Mouse (Mus musculus) embryonic facial prominence, embryonic 15.5 days (tissue): Measurements from ENCODE around the gene Usp10. TPM values are rescaled to one million over a fixed set of nuclear protein-coding genes. Genes with fewer than 3 reads are reported as not detected.
A peak's percentile ranks its signal among the peaks of the same experiment; 100 is the strongest.

Source experiments
- ATAC-seq: fragments of 200-750 bp; cut with Nextera tagmentation; 2 replicates; pipeline ENCODE4 v1.8.0; 2017; ENCODE audit warnings: low read depth, moderate TSS enrichment; ENCODE audit not compliant: insufficient number of reproducible peaks, low FRiP score, low TSS enrichment
- H3K27ac ChIP-seq: fragments of 300-500 bp; sonication (generic); replicated peaks from 2 replicates; pipeline ENCODE4 v1.5.1; 2015; ENCODE audit warnings: mild to moderate bottlenecking, inconsistent platforms
- H3K27me3 ChIP-seq: fragments of 300-500 bp; sonication (generic); 2 replicates; pipeline ENCODE4 v1.6.1; 2015; ENCODE audit warnings: inconsistent platforms
- H3K36me3 ChIP-seq: fragments of 300-500 bp; sonication (generic); 2 replicates; pipeline ENCODE4 v1.6.1; 2015; ENCODE audit warnings: mild to moderate bottlenecking, inconsistent platforms
- H3K4me1 ChIP-seq: fragments of 300-500 bp; sonication (generic); 2 replicates; pipeline ENCODE4 v1.6.1; 2015; ENCODE audit warnings: inconsistent platforms
- H3K4me2 ChIP-seq: fragments of 300-500 bp; sonication (generic); replicated peaks from 2 replicates; pipeline ENCODE4 v1.6.1; 2015; ENCODE audit warnings: mild to moderate bottlenecking, inconsistent platforms
- H3K4me3 ChIP-seq: fragments of 300-500 bp; sonication (generic); replicated peaks from 2 replicates; pipeline ENCODE4 v1.5.1; 2015; ENCODE audit warnings: mild to moderate bottlenecking, inconsistent platforms
- H3K9ac ChIP-seq: fragments of 300-500 bp; sonication (generic); 2 replicates; pipeline ENCODE4 v1.6.1; 2015; ENCODE audit warnings: inconsistent platforms
- H3K9me3 ChIP-seq: fragments of 300-500 bp; sonication (generic); replicated peaks from 2 replicates; pipeline ENCODE4 v1.6.1; 2016; ENCODE audit warnings: inconsistent platforms
- WGBS: fragments of 180-500 bp; shearing (Covaris S2); methylation state at CpG from one replicate; pipeline ENCODE4 v1.1.7; 2015; 5-methylcytosine and 5-hydroxymethylcytosine counted together
- polyA plus RNA-seq: library from polyadenylated mRNA; unstranded; fragments of >200 nt; fragmentation: Nextera tagmentation; extraction: Ambion mirVana; gene quantifications from 2 replicates; pipeline ENCODE4 v1.2.1, GENCODE M21; 2015

Gene Usp10
- polyA plus RNA-seq, 1 experiment from 2014 or later = 111 TPM

DNA sequence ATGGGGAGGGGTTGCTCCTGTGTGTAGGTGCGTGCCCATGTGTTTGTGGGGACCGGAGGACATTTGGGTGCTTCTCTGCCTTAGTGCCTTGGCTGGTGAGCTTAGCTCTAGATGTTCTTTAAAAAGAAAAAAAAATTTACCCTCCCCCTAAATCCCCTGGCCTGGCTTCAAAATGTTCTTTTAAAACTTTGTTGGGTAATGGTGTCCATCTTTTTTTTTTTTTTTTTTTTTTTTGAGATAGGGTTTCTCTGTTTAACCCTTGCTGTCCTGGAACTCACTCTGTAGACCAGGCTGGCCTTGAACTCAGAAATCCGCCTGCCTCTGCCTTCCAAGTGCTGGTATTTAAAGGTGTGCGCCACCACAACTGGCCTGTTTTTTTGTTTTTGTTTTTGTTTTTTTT is 5.1 kb downstream of the Usp10 start:
- H3K36me3 ChIP-seq = no peaks in the 10 kb centered on the region
- no peak overlapping the region for H3K27ac ChIP-seq
- no peak overlapping the region for H3K9ac ChIP-seq
- H3K27me3 ChIP-seq = no peaks in the 10 kb centered on the region
- H3K9me3 ChIP-seq = no peaks in the 10 kb centered on the region
- no peak overlapping the region for H3K4me3 ChIP-seq
- no peak for ATAC-seq
- H3K4me1 ChIP-seq = peaks cover 51% of the 10 kb centered on the region
- H3K4me2 ChIP-seq = no peak overlapping the region
- WGBS = 83% methylated on average over 4 of the region's 4 CpGs

GRCm38 (mm10) chr8:119916237-119916892 is 6.2 kb downstream of the Usp10 start:
- ATAC-seq = no peak
- no peak overlapping the region for H3K9ac ChIP-seq
- no peaks in the 10 kb centered on the region for H3K27me3 ChIP-seq
- no peak overlapping the region for H3K4me2 ChIP-seq
- WGBS = 72% methylated on average over 16 of the region's 16 CpGs
- H3K9me3 ChIP-seq = no peaks in the 10 kb centered on the region
- H3K27ac ChIP-seq = no peak overlapping the region
- no peak overlapping the region for H3K4me3 ChIP-seq
- peaks cover 51% of the 10 kb centered on the region for H3K4me1 ChIP-seq
- H3K36me3 ChIP-seq = no peaks in the 10 kb centered on the region

- H3K4me3 ChIP-seq = no peak overlapping the region
- H3K9ac ChIP-seq = no peak overlapping the region
- no peak for ATAC-seq
- no peaks in the 10 kb centered on the region for H3K9me3 ChIP-seq
- H3K4me1 ChIP-seq = peaks cover 47% of the 10 kb centered on the region
- H3K4me2 ChIP-seq = no peak overlapping the region
- WGBS = 85% methylated on average over 3 of the region's 3 CpGs
- no peaks in the 10 kb centered on the region for H3K27me3 ChIP-seq
- H3K27ac ChIP-seq = no peak overlapping the region
- H3K36me3 ChIP-seq = no peaks in the 10 kb centered on the region
Observed at GRCm38 (mm10) chr8:119917415-119917814, 7.3 kb downstream of the Usp10 start.

GRCm38 (mm10) chr8:119918155-119918567 is 8.0 kb downstream of the Usp10 start:
- H3K9ac ChIP-seq = no peak overlapping the region
- H3K27ac ChIP-seq = no peak overlapping the region
- H3K36me3 ChIP-seq = no peaks in the 10 kb centered on the region
- ATAC-seq = no peak
- peaks cover 41% of the 10 kb centered on the region for H3K4me1 ChIP-seq
- H3K9me3 ChIP-seq = no peaks in the 10 kb centered on the region
- no peaks in the 10 kb centered on the region for H3K27me3 ChIP-seq
- WGBS = 52% methylated on average over 1 of the region's 1 CpGs
- no peak overlapping the region for H3K4me3 ChIP-seq
- H3K4me2 ChIP-seq = no peak overlapping the region

DNA sequence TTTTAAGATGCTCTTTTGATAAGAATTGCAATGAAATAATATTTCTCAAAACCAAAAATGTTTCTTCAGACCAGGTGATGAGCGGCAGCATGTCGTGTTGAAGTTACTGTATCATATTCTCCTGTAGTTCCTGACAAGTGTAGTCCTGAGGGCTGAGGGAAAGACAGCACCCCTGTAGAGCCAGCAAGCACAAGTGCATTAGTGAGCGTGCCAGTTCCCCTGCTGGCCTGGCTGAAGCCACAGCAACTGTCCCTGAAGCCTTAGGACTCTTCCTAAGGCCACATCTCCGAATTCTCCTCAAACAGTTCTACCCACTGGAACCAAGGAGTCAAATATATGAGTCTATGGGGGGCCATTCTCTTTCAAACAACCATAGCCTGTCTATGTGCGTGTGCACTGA is 13.1 kb downstream of the Usp10 start:
- H3K9ac ChIP-seq = no peak overlapping the region
- ATAC-seq = no peak

GRCm38 (mm10) chr8:119925428-119925827 is 15.3 kb downstream of the Usp10 start:
- no peak overlapping the region for H3K27ac ChIP-seq
- H3K36me3 ChIP-seq = no peaks in the 10 kb centered on the region
- WGBS = 88% methylated on average over 4 of the region's 4 CpGs
- no peak overlapping the region for H3K4me2 ChIP-seq
- no peaks in the 10 kb centered on the region for H3K9me3 ChIP-seq
- 0 out of 2 replicates have a peak, but pooled peaks cover 9% of the 10 kb centered on the region for H3K4me1 ChIP-seq
- H3K4me3 ChIP-seq = no peak overlapping the region
- no peaks in the 10 kb centered on the region for H3K27me3 ChIP-seq
- ATAC-seq = no peak
- no peak overlapping the region for H3K9ac ChIP-seq

More for the DNA sequence above, 13.1 kb downstream of the Usp10 start:
- no peaks in the 10 kb centered on the region for H3K36me3 ChIP-seq
- H3K9me3 ChIP-seq = no peaks in the 10 kb centered on the region
- H3K4me3 ChIP-seq = no peak overlapping the region
- H3K27me3 ChIP-seq = no peaks in the 10 kb centered on the region
- H3K4me2 ChIP-seq = no peak overlapping the region
- H3K4me1 ChIP-seq = 0 out of 2 replicates have a peak, but pooled peaks cover 9% of the 10 kb centered on the region
- H3K27ac ChIP-seq = no peak overlapping the region
- WGBS = 82% methylated on average over 5 of the region's 5 CpGs

- no peak overlapping the region for H3K9ac ChIP-seq
- 74% methylated on average over 2 of the region's 2 CpGs for WGBS
- no peak overlapping the region for H3K4me3 ChIP-seq
- H3K27ac ChIP-seq = no peak overlapping the region
- H3K4me1 ChIP-seq = 0 out of 2 replicates have a peak, but pooled peaks cover 9% of the 10 kb centered on the region
- H3K9me3 ChIP-seq = no peaks in the 10 kb centered on the region
- no peaks in the 10 kb centered on the region for H3K27me3 ChIP-seq
- ATAC-seq = no peak
- no peaks in the 10 kb centered on the region for H3K36me3 ChIP-seq
- no peak overlapping the region for H3K4me2 ChIP-seq
Observed at GRCm38 (mm10) chr8:119926474-119926873, 16.3 kb downstream of the Usp10 start.

GRCm38 (mm10) chr8:119927422-119928092 is 17.4 kb downstream of the Usp10 start:
- 0 out of 2 replicates have a peak, but pooled peaks have one; percentile 58 for ATAC-seq
- H3K4me1 ChIP-seq = 0 out of 2 replicates have a peak, but pooled peaks cover 5% of the 10 kb centered on the region
- 52% methylated on average over 6 of the region's 6 CpGs for WGBS
- H3K4me3 ChIP-seq = no peak overlapping the region
- no peak overlapping the region for H3K4me2 ChIP-seq
- peaks cover 7% of the 10 kb centered on the region; the same call in 1 of the 2 replicates for H3K36me3 ChIP-seq
- no peak overlapping the region for H3K27ac ChIP-seq
- no peak overlapping the region for H3K9ac ChIP-seq
- no peaks in the 10 kb centered on the region for H3K9me3 ChIP-seq
- H3K27me3 ChIP-seq = no peaks in the 10 kb centered on the region

GRCm38 (mm10) chr8:119931317-119931716 is 21.2 kb downstream of the Usp10 start:
- 76% methylated on average over 4 of the region's 4 CpGs for WGBS
- no peaks in the 10 kb centered on the region for H3K27me3 ChIP-seq

DNA sequence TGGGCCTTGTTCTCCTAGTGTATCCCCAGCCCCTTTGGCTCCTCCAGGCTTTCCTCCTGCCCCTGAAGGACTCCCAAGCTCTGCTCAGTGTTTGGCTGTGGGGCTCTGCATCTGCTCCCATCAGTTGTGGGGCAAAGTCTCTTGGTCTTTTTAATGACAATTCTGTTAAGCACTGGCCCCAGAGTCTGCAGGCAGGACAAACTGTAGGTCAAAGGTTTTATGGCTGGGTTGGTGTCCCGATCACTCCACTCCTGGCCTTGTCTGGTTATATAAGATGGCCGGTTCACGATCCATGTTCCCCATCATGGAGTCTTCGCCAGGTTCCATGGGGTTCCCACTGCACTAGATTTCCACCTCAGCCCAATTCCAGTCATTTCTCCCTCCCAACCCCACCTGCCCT is 23.5 kb downstream of the Usp10 start:
- Histone ChIP-seq H3K36me3 (peaks cover 47% of the 10 kb centered on the region), H3K9ac (no peak overlapping the region), H3K27ac (no peak overlapping the region), H3K9me3 (no peaks in the 10 kb centered on the region), H3K4me3 (no peak overlapping the region), H3K27me3 (no peaks in the 10 kb centered on the region), H3K4me1 (no peaks in the 10 kb centered on the region), H3K4me2 (no peak overlapping the region)
- 99% methylated on average over 4 of the region's 4 CpGs for WGBS
- no peak for ATAC-seq

More at GRCm38 (mm10) chr8:119931317-119931716, 21.2 kb downstream of the Usp10 start:
- Histone ChIP-seq H3K36me3 (peaks cover 33% of the 10 kb centered on the region; the same call in 1 of the 2 replicates), H3K9ac (no peak overlapping the region), H3K4me1 (0 out of 2 replicates have a peak, but pooled peaks cover 5% of the 10 kb centered on the region), H3K4me2 (no peak overlapping the region), H3K27ac (no peak overlapping the region), H3K4me3 (no peak overlapping the region), H3K9me3 (no peaks in the 10 kb centered on the region)
- no peak for ATAC-seq

DNA sequence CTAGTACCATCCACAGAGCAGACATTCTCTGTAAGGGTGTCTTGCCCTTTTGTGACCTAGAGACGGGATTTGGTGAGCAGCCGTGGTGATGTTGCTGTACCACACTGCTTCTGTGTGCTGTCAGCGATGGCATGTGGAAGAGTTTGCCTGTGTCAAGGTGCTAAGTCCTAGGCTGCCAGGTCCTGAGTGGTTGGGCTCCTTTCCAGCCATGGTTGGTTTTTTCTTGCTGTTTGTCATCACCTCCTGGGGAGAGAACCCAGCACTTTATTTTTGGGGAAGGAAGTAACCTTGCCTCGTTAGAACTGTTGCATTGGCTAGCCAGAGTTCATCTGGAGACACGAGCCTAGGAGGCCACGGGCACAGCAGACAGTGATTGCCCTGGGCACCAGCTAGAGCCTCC is 25.4 kb downstream of the Usp10 start:
- ATAC-seq = no peak
- H3K9ac ChIP-seq = no peak overlapping the region
- no peaks in the 10 kb centered on the region for H3K27me3 ChIP-seq
- no peaks in the 10 kb centered on the region for H3K4me1 ChIP-seq
- WGBS = 71% methylated on average over 6 of the region's 6 CpGs
- H3K4me2 ChIP-seq = no peak overlapping the region
- no peak overlapping the region for H3K4me3 ChIP-seq
- H3K36me3 ChIP-seq = peaks cover 47% of the 10 kb centered on the region
- H3K9me3 ChIP-seq = no peaks in the 10 kb centered on the region
- H3K27ac ChIP-seq = no peak overlapping the region
